Mouse (Mus musculus) R1 (cell line): Measurements from ENCODE around the gene Pigh.

ENCODE experiments used
- DNase-seq: peaks from one replicate; pipeline ENCODE4 v3.0.0-alpha.2; 2018; ENCODE audit warnings: low read depth, low spot score

Gene Pigh

DNA sequence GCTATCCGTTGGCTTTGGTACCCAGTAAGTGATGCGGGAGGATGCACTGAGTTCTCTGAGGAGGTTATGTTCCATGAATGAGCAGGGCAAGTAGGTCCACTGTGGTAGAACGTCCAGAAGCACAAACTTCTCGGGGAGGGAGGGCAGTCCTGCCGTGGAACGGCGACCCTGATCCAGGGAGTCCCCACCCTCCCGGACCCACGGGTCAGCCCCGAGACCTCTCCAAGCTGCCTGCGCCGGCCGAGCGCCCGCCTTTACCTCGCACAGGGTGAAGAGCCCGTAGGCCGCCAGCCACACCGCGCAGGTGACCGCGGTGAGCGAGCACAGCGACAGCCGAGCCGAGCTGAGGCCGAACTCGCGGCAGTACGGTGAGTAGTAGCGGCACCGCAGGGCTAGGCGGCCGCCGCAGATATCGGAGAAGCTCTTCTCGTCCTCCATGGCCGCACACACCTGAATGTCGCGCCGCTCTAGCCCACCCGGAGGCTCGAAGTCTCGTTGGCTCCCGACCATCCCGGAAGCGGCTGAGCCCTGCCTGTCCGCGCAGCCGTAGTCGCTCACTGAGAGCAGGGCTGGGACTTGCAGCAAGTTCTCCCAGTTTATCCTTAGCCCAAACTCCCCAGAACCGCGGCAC, at the start of gene Pigh:
Gene Pigh (minus strand): TSS at position 470 of the 631 bp plus-strand sequence.
- DNase-seq: peak; percentile 93

DNA sequence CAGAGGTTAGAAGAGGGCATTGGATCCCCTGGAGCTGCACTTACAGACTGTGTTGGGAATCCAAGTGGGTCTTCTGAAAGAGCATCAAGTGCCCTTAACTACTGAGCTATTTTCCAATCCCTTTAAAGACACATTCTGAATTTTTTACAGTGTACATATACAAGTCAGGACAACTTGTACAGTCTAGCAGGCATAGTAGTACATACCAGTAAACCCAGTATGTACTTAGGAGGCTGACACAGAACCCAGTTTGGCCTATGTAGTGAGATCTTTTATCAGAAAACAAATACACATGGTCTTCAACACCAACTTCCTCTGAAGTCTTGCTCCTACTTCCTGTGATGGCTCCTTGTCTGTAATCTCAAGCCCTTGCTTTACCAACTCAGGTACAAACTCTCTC, 49.5 kb upstream of the Pigh start:
- DNase-seq: no peak

DNA sequence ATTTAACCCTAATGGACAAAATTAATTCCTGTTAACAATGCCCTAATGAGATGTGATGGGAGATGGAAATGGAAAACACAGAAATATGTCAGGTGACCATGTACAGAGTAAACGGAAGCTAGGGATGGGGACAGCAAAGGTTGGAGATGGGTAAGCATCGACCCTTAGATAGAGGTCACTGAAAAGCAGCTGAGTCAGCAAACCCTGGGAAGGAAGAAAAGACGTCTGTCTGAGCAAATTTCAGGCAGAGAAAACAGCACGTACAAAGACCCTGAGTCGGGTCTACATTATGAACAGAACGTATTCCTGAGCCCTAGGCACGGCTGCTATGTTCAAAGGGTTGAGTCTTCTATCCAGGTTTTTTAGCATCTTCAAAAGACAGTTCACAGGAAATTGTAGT, 47.5 kb upstream of the Pigh start:
- no peak for DNase-seq

DNA sequence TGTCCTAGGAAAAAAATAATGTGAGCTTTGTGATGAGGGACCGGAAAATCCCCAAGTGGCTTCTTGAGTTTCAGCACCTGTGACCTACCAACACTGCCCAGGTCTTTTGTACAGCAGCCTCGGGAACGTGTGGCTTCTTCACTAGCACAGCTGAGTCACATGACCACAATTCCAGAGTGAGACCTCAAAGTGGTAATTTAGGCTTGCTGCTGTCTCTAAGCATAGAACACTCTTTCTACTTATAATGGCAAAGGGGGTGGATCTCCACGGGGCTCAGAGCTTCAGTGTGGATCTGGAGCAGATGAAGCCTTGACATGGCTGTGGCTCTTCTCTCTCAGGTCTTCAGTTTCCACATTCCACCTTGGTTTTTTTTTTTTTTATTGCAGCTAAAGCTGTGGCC, 45.7 kb upstream of the Pigh start:
- DNase-seq: peak; percentile 13

DNA sequence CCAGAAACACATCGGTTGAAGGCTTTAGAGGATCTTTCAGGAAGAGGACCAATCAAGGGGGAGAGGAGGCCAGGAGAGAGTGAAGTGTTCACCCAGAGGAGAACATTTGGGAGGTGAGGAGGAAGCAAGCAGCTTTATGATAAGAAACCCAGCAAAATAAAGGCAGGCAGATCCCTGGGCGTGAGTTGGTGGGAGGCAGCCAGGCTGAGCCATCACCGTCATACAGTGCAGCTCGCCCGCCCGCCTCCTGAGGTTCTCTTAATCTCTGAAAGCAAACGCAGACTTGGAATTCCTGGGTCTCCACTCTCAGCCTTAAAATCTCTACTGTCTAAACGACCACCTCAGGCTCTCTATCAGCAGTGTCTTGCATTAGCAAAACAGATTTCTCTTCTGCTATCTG, 45.2 kb upstream of the Pigh start:
- DNase-seq: no peak

DNA sequence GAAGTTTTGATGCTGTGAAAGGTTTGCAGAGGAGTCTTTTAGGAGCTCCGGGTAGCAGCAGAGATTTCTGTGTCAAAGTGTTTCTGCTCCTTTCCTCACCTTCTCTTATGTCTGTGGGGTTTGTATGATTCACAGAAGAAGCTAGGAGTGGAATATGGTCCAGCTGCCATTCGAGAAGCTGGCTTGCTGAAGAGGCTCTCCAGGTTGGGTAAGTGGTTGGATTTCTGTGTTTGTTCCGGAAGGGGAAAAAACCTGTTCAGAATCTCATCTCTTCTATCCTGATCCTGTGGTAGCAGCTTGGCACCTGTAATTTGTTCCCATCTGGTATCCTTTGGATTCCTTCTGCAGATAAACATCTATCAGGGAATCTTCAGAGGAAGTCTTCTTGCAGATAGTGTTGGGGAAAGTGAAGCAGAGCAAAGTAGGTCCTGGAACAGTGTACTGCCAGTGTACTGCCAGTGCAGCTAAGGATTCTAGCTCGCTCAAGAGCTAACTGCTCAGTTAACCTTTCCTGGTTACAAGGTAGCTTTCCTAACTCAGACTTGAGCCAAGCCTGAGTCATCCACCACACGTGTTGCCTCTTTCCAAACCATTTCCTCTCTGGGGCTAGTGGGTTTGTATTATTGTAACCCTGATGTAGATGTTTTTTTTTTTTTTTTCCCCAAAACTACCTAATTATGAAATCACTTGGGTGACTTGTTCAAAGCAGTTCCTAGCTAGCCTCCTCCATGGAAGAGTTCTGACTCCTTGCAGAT, 42.4 kb upstream of the Pigh start:
- DNase-seq: no peak

DNA sequence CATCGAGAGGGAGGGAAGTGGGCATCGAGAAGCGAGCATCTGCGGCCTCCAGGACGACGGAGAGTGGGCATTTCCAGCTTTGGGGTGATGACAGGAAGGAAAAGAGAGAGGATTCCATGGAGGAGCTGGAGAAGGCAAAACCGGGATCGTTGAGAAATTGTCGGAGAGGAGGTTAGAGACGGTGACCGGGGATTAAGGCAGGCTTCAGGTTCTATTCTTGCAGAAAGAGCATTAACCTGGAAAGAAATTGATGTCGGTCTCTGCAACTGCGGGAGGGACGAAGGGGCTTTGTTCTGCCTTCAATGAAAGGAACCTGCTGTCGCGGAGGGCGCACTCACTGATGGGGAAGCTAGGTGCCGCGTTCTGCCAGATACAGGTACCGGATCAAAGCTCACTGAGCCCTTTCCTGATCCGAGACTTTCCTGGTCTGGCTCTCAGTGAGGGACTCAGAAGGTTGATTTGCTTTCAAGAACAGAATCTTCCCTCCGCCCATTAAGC, 41.8 kb upstream of the Pigh start:
- DNase-seq: peak; percentile 31

DNA sequence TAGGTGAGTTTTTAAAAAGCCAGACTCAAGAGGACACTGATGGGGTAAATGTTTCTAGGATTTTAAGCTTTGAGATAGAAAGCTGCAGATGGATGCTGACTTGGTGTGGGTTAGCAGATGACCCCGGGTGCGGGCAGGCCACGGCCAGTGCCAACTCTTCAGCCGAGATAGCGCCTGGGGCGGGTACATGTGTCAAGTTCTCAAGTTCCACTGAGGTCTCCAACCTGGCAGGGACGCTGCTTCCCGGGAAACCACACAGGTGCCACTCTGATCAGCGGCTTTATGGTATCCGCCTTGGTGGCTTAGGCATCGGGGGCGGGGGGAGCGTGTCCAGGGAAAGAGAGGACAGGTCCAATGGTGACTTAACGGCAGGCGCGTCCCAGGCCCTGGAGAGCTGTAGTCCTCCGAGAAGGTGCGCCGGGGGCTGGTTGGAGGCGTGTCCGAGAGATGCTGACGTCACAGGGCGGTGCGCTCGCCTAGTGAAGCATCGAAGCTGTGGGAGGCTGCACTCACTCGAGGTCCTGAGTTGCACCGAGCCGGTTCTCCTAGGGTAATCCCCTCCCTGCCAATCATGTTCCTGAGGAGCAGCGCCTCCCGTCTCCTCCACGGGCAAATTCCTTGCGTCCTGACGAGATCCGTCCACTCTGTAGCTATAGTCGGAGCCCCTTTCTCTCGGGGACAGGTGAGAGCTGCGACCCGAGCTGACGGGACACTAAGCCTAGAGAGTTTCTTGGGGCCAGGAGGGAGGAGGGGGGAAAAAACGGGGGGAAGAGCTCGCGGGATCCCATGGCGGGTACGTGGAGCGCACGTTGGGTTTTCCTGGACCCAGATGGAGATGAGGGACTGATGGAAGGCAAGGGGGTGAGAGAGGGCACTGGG, 41.1 kb upstream of the Pigh start, which contains the start of gene Arg2:
Gene Arg2 (plus strand): TSS at position 479 of the 879 bp plus-strand sequence.
- DNase-seq: peak; percentile 86

DNA sequence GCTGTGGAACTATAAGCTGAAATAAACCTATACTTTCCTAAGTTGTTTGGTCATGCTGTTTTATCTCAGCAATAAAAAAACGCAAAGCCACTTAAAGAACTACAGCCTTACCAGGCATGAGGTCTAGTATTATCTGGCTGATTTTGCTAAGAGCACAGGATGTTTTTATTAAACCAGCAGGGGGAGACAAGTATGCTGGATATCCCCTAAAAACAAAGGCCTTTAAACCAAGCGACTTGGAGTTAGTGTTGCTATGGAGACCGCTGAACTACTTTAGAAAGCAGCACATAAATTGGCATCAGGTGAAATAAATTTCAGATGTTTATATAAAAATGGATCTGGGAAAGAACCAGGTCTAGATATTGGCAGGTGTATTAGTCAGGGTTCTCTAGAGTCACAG, 33.4 kb upstream of the Pigh start:
- peak; percentile 75 for DNase-seq

DNA sequence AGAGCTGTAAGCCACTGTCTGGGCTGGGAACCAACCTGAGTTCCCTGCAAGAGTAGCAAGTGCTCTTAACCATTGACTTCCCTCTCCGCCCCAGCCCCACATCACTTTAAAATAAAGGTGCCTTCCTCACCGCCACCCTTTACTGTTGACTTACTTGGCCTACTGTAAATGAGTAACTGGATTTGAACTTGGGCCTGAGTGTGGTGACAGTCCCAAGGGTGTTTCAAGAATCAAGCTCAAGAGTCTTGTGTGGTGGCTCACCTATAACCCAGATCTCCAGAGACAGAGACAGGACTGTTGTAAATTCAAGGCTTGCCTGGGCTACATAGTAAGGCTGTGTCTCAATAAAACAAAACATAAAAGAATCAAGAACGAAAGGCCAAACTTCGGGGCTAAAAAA, 29.5 kb upstream of the Pigh start:
- DNase-seq: no peak

DNA sequence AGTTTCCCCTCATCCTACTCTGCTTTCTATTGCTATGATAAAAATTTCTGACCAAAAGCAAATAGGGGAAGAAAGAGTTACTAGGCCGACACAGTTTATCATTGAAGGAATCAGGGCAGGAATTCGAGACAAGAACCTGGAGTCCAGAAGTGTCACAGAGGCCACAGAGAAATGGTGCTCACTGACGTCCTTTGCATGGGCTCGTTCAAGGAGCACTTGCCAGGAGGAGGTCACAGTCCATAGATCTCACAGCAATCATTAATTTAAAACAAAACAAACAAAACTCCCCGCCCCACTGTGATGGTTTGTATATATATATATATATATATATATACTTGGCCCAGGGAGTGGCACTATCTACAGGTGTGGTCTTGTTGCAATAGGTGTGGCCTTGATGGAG, 15.9 kb upstream of the Pigh start:
- DNase-seq: no peak

DNA sequence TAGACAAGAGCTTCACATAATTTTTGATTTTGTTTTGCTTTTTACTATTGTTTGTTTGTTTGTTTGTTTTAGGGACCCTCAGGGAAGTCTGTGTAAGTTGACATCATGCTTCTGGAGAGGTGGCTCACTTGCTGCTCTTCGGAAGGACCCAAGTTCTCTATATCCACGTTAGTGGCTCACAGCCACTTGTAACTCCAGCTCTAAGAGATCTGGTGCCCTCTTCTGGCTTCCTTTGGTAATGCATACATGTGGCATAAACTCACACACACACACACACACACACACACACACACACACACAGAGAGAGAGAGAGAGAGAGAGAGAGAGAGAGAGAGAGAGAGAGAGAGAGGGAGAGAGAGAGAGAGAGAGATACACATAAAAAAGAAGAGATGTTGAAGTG, 15.1 kb upstream of the Pigh start:
- peak; percentile 74 for DNase-seq

DNA sequence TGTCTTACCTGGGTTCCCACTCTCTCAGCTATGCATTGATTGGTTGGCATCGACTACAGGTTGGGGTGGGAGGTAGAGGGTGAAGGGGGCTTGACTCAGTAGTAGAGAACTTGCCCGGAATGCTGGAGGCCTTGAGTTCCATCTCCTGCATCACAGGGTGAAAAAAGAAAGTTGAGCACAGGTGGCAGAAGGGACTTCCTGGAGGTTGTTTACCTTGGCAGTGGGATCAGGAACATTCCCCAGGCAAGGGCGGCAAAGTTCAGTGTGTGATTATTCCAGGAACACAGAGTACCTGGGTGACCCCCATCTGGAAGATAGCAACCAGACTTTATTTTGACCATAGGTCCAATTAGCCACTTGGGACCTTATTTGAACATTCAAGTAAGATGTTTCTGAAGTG, 14.3 kb upstream of the Pigh start:
- no peak for DNase-seq

DNA sequence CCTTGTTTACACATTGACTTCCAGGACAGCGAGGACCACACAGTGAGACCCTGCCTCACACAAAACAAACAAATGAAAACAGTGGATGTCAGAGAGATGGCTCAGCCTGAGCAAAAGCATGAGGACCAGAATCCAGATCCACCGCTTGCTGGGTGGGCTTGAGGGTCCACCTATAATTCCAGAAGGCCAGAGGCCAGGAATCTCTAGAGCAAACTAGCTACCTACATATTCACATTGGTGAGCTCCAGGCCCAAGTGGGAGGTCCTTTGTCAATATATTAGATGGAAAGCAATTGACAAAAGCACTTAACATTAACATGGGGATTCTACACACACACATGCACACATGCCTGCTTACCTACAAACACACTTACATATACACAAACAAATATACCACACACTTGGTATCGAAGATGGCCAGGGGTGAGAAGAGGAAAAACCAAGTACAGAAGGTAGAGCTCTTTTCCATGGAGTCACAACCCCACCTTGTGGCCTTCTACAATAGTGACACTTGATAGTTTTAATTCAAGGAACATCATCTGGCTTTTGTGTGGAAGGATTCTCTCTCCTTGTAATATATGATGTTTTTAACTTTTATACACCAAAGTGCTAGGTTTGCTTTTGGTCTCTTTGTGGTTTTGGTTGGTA, 7.8 kb upstream of the Pigh start:
- DNase-seq: peak; percentile 57

DNA sequence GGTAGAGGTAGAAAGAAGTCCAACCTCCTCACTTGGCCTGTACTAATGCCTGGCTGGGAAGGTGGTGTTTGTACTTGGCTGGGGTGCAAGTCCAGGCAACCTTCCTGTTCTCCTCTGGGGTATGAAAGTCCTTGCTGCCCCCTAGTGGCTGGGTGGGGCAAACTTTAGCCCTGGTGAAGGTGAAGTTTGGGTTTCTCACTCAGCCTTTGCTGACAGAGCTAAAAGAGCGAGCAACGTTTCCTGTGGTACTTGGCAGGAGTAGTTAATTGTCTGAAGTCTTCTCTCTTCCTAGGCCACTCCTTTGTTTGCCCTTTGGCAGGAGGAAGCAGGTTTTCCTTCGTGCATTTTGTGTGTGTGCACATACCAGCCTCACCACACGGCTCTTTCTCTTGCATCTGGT, 3.1 kb upstream of the Pigh start:
- peak; percentile 80 for DNase-seq

DNA sequence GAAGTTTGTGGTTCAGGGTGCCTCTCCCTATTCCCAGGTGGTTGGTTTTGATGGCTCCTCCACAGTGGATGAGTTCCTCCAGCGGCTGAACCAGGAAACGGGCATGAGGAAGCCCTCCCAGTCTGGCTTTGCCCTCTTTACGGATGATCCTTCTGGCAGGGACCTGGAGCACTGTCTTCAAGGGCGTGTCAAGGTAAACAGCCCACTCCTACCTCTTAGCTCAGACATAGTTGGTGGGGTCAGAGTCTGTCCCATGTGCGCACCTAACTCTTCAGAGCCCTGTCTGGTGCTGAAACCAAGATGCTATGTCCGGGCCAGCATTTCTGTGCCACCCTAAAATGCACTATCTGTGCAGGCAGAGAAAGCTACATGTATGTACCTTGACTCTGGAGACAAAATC, 16.1 kb downstream of the Pigh start:
- DNase-seq: no peak

DNA sequence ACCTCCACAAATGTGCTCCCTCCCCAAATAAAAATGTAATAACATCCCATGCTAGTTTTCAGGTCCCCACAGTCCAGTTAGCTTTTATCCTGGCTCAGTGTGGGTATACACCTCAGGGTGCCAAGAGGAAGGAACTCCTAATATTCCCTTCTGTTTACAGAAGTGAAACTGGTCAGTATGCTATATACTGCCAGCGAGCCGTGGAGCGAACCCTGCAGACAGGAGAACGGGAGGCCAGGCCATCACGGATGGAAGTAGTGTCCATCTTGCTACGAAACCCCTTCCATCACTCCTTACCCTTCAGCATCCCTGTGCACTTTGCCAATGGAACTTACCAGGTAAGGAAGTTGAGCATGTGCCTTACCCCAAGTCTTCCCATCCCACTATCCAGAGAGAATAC, 16.9 kb downstream of the Pigh start:
- DNase-seq: no peak

DNA sequence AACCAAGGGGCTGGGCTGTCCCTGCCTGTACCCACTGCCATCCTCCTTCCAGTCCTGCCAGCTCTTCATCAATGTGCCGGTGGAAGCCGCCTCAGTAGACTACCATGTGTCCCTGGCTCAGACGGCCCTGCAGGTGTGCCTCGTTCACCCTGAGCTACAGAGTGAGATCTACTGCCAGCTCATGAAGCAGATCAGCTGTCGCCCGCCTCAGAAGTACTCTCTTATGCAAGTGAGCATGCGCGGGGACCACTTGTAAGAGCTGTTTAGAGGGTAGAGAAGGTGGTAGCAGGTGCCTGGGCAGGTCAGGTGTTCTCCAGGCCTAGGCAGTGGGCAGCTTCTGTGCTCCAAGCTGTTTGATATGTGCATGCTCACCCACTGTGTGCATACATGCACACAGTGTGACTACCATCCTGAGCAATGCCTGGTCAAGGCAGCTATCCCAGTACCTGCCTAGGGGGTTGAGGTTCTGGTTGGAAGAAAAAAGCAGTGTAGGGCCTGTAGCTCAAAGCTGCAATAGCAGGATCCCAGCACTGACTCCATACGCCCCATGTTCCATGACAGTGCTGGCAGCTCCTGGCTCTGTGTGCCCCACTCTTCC, 18.6 kb downstream of the Pigh start:
- DNase-seq: no peak

DNA sequence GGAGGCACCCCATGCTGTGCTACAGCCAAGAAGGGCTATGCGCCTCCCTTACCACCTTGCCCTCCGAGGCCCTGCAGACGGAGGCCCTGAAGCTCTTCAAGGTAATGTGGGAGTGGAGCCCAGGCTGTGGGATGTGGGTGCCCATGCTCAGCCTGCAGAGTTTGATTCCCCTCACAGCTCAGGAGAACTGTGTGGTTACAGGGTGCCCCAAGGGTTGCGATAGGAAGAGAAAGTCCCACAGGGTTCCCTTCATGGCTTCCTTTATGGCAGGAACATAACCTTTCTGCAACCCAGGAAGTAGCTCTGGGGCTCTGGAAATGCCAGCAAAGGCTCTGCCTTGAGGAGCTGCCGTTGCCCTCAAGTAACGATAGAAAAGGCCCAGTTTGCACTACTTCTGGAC, 19.5 kb downstream of the Pigh start:
- no peak for DNase-seq

DNA sequence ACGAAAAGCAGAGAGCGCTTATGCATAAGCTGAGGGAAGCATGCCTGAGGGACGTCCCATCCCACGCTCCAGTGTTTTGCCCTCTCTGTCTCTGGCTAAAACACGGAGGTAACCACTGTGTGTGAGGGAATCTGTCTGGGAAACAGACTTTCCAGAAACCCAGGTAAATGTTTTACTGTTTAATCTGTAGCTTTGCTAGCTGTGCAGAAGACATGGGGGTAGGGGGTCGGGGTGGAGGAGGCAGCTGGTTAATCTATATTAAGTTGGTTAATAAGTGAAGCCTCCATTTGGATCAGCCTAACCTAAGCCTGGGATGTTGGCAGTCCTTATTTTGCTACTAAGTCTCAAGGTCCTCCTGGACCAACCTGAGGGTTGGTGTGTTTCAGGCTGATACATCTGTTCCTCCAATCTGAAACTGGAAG, 20.3 kb downstream of the Pigh start:
- DNase-seq: no peak

DNA sequence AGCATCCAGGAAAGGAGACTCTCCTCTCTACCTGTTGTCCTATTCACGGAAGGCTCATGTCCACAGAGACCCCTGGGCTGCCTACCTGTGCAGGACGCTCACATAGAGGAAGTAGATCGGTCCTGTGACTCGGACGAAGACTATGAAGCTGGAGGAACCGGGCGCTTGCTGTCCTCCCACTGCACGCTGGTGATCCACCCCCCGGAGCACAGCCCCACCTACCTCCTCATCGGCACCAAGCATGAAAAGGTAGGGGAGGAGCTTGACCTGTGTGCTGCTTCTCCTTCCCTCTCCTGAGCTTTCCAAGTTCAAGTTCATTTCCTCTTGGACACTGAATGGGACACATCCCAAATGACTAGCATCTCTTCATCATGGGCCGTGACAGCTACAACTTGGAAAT, 21.1 kb downstream of the Pigh start:
- no peak for DNase-seq
